Mouse (Mus musculus) cortical plate, adult 2 months (tissue): Measurements from ENCODE around the gene Zranb3.

Source experiments
- CTCF ChIP-seq: fragments of 200-500 bp; IDR thresholded peaks from 2 replicates; pipeline ENCODE4 v1.5.1; 2011; ENCODE audit warnings: mild to moderate bottlenecking, control low read depth, low read length; ENCODE audit not compliant: insufficient read depth; ENCODE audit errors: extremely low read depth
- POLR2A ChIP-seq: fragments of 200-500 bp; IDR thresholded peaks from 2 replicates; pipeline ENCODE4 v1.6.1; 2011; ENCODE audit warnings: mild to moderate bottlenecking, low read length, control low read depth; ENCODE audit not compliant: insufficient read depth; ENCODE audit errors: extremely low read depth

DNA sequence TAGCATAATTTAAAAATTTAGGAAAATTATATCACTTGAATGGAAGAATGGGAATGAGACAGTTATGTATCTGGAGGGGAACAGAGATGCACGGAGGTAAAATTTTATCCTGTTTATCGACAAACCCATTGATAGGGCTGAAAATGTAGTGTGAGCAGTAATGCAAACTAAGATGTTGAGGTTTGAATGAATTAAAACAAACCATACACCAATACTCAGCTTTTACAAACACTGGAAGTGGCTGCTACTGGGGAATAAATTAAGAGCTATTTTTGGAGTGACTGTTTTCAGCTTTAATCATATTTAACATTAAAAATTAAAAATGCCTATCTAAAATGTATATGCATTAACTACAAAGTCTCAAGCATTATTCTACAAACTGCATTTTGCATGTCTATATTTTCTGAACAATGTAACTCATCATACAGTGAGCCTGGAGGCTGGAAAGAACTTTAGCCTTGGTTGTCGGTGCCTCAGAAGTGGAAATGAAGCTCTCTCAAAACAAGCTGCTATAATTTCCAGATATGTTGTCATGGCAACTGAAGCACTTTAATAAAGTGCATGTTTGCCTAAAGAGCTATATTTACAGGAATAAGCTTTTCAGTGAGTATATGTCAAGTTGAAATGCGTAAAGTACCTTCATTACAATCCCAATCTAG lies 99.0 kb downstream of the Zranb3 start:
- TF ChIP-seq POLR2A, result no peak
- TF ChIP-seq CTCF, result no peak
